Mouse (Mus musculus): ENCODE results near the gene Best1. TPM values are rescaled to one million over a fixed set of nuclear protein-coding genes. Genes with fewer than 3 reads are reported as not detected.

The Best1 gene
- polyA plus RNA-seq, 1 experiment from 2014 or later = 0.50 TPM

GRCm38 (mm10) chr19:9945800-9946564, 55.5 kb downstream of the Best1 start:
- H3K9me3 ChIP-seq = no peaks in the 10 kb centered on the region
- no peaks in the 10 kb centered on the region for H3K27me3 ChIP-seq (replicated peaks)
- no peak overlapping the region for H3K4me2 ChIP-seq (replicated peaks)
- H3K9ac ChIP-seq = no peak overlapping the region
- H3K4me1 ChIP-seq (replicated peaks) = no peaks in the 10 kb centered on the region; the same call in 1 of the 2 replicates
- no peak for ATAC-seq
- H3K4me3 ChIP-seq (replicated peaks) = no peak overlapping the region
- no peaks in the 10 kb centered on the region for H3K36me3 ChIP-seq
- 85% methylated on average over 8 of the region's 8 CpGs for WGBS
- H3K27ac ChIP-seq = no peak overlapping the region

DNA sequence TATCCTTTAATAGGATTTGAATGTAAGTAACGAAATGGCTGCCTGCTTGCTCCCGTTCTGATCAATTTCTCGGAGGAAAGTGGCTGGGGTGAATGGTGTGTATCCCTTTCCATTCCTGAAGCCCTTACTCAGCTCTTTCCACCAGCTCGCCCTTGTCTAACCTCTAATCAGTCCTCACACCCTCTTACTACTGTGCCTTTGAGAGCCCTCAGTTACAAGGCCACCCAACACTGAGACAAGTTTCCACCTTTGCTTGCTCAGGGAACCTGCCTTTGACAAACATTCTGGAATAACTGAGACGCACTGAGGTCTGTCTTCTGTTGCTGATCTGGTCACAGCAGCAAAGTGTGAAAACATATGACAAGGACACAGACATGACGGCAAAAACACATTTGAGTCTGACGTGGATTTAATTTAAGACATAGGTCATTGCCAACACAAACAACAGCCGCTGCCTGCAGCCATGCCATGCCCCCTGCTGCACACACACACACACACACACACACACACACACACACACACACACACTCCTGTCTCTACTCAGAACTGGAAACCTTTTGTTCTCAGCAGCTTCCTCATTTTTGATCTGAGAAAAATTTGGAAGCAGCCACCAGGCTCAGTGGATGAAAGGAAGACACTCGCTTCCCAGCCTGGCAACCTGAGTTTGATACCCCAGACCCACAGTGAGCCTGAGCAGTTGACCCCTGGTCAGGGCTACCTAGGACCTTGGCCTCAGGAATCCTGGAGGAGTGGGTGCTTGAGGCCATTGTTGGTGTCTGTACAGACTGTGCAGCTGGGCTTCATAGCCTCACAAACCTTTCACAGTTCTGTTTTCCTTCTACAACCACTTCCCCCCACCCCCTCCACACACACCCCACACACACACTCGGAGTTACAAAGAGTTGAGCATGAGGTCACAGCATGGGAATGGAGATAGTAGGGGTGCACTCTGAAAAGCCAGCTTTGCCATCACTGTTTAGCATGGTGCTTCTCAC, 58.6 kb downstream of the Best1 start:
- H3K9ac ChIP-seq = no peak overlapping the region
- no peak overlapping the region for H3K4me3 ChIP-seq (replicated peaks)
- H3K36me3 ChIP-seq = no peaks in the 10 kb centered on the region
- 54% methylated on average over 10 of the region's 10 CpGs for WGBS
- H3K4me1 ChIP-seq (replicated peaks) = peaks cover 5% of the 10 kb centered on the region; the same call in 1 of the 2 replicates
- H3K9me3 ChIP-seq = no peaks in the 10 kb centered on the region
- no peaks in the 10 kb centered on the region for H3K27me3 ChIP-seq (replicated peaks)
- no peak overlapping the region for H3K4me2 ChIP-seq (replicated peaks)
- peak; percentile 37; the same call in 1 of the 2 replicates for ATAC-seq
- H3K27ac ChIP-seq = no peak overlapping the region

- H3K27me3 ChIP-seq (replicated peaks) = no peaks in the 10 kb centered on the region
- peaks cover 5% of the 10 kb centered on the region; the same call in 1 of the 2 replicates for H3K4me1 ChIP-seq (replicated peaks)
- H3K4me3 ChIP-seq (replicated peaks) = no peak overlapping the region
- no peaks in the 10 kb centered on the region for H3K9me3 ChIP-seq
- no peak overlapping the region for H3K4me2 ChIP-seq (replicated peaks)
- H3K36me3 ChIP-seq = no peaks in the 10 kb centered on the region
- 0 out of 2 replicates have a peak, but pooled peaks have one; percentile 40 for ATAC-seq
- no peak overlapping the region for H3K9ac ChIP-seq
- H3K27ac ChIP-seq = no peak overlapping the region
- WGBS = 35% methylated on average over 1 of the region's 1 CpGs
Measured at GRCm38 (mm10) chr19:9941809-9942208, 59.6 kb downstream of the Best1 start.

DNA sequence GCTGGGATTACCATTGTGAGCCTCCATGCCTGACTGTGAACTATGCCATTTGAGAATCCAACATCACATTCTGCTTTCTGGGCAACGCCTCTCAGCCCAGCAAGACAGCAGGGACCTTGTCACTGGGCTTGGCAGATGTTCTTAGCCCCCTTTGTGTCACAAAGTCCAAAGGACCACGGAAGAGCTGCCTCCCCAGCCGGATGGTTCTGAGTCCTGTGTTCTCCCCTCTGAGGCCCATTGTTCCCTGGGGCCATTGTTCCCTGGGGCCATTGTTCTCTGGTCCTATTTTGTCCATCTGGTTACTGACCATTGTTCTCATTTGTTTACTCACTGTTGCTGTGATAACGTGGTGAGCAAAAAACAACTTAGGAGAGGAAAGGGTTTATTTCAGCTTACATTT, 60.5 kb downstream of the Best1 start:
- Histone ChIP-seq H3K36me3 (no peaks in the 10 kb centered on the region), H3K4me1 (replicated peaks) (peaks cover 5% of the 10 kb centered on the region; the same call in 1 of the 2 replicates), H3K4me3 (replicated peaks) (no peak overlapping the region), H3K27ac (no peak overlapping the region), H3K4me2 (replicated peaks) (no peak overlapping the region), H3K9me3 (no peaks in the 10 kb centered on the region), H3K27me3 (replicated peaks) (no peaks in the 10 kb centered on the region), H3K9ac (no peak overlapping the region)
- no peak for ATAC-seq
- 60% methylated on average over 4 of the region's 4 CpGs for WGBS

- no peak overlapping the region for H3K27ac ChIP-seq
- H3K4me1 ChIP-seq (replicated peaks) = peaks cover 5% of the 10 kb centered on the region; the same call in 1 of the 2 replicates
- no peaks in the 10 kb centered on the region for H3K27me3 ChIP-seq (replicated peaks)
- H3K4me3 ChIP-seq (replicated peaks) = no peak overlapping the region
- H3K4me2 ChIP-seq (replicated peaks) = no peak overlapping the region
- H3K9me3 ChIP-seq = no peaks in the 10 kb centered on the region
- H3K36me3 ChIP-seq = no peaks in the 10 kb centered on the region
- ATAC-seq = no peak
- H3K9ac ChIP-seq = no peak overlapping the region
- WGBS = 71% methylated on average over 7 of the region's 7 CpGs
Measured at GRCm38 (mm10) chr19:9939841-9940240, 61.6 kb downstream of the Best1 start.

DNA sequence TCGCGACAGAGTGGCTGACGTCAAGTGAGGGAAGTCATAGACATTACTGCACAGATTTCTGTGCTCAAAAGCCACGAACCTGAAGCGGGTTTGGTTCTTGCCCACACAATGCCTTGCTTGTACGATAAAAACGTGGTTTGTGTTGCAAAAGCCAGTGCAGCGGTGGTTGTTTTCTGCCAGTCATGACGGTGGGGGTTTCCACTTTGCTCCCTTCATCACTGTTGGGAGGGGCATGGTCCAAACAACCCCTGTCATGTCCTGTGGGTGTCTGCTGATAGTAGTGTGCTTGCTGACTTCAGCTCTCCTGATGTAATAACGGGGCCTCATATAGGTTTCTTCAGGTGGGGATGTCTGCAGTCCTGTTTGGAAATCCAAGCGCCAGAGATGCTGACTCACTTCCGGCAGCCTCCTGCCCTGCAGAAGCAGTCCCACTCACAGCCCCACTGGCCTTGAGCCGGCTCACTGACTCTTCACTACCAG, 62.6 kb downstream of the Best1 start:
- Histone ChIP-seq H3K4me3 (replicated peaks) (no peak overlapping the region), H3K9ac (no peak overlapping the region), H3K27ac (no peak overlapping the region), H3K4me1 (replicated peaks) (peaks cover 5% of the 10 kb centered on the region; the same call in 1 of the 2 replicates), H3K4me2 (replicated peaks) (no peak overlapping the region), H3K9me3 (no peaks in the 10 kb centered on the region), H3K27me3 (replicated peaks) (no peaks in the 10 kb centered on the region), H3K36me3 (no peaks in the 10 kb centered on the region)
- no peak for ATAC-seq
- WGBS = 61% methylated on average over 13 of the region's 13 CpGs

- Histone ChIP-seq H3K9me3 (no peaks in the 10 kb centered on the region), H3K9ac (no peak overlapping the region), H3K4me3 (replicated peaks) (no peak overlapping the region), H3K36me3 (no peaks in the 10 kb centered on the region), H3K27me3 (replicated peaks) (no peaks in the 10 kb centered on the region), H3K27ac (no peak overlapping the region), H3K4me2 (replicated peaks) (no peak overlapping the region), H3K4me1 (replicated peaks) (peaks cover 5% of the 10 kb centered on the region; the same call in 1 of the 2 replicates)
- no peak for ATAC-seq
- 65% methylated on average over 6 of the region's 6 CpGs for WGBS
Measured at GRCm38 (mm10) chr19:9938156-9938823, 63.1 kb downstream of the Best1 start.

GRCm38 (mm10) chr19:9937428-9937827, 64.0 kb downstream of the Best1 start:
- Histone ChIP-seq H3K4me2 (replicated peaks) (no peak overlapping the region), H3K27ac (no peak overlapping the region), H3K27me3 (replicated peaks) (no peaks in the 10 kb centered on the region), H3K4me3 (replicated peaks) (no peak overlapping the region), H3K36me3 (no peaks in the 10 kb centered on the region), H3K9ac (no peak overlapping the region), H3K4me1 (replicated peaks) (0 out of 2 replicates have a peak, but pooled peaks cover 5% of the 10 kb centered on the region), H3K9me3 (no peaks in the 10 kb centered on the region)
- no peak for ATAC-seq
- WGBS = 61% methylated on average over 5 of the region's 5 CpGs

- Histone ChIP-seq H3K27ac (no peak overlapping the region), H3K36me3 (no peaks in the 10 kb centered on the region), H3K9ac (no peak overlapping the region), H3K4me2 (replicated peaks) (no peak overlapping the region), H3K4me1 (replicated peaks) (0 out of 2 replicates have a peak, but pooled peaks cover 5% of the 10 kb centered on the region), H3K27me3 (replicated peaks) (no peaks in the 10 kb centered on the region), H3K9me3 (no peaks in the 10 kb centered on the region), H3K4me3 (replicated peaks) (no peak overlapping the region)
- 77% methylated on average over 5 of the region's 5 CpGs for WGBS
- no peak for ATAC-seq
Measured at GRCm38 (mm10) chr19:9936579-9936978, 64.9 kb downstream of the Best1 start.

Measured in intestine, embryonic 15.5 days (tissue).